Mouse (Mus musculus) left cerebral cortex, postnatal 4 days (tissue): ENCODE measurements around the gene Ppp1cb. TPM values are rescaled to one million over a fixed set of nuclear protein-coding genes. Genes with fewer than 3 reads are reported as not detected.
"Not testable (repeated sequence)": the region's sequence is repeated elsewhere in the genome, so short reads cannot be mapped to it uniquely, and the experiment has no call there.

Experiments used
- DNase-seq: peaks from one replicate; pipeline ENCODE4 v3.0.0-alpha.2; 2022
- intact Hi-C: fragments of 180-260 bp; cut with DNase I; formaldehyde crosslinking; loops from one replicate; pipeline ENCODE4 v1.15.1; 2025
- total RNA-seq, 2 experiments: library from RNA; stranded (reverse); gene quantifications; 2 replicates each; pipeline ENCODE4 v1.2.3; 2021

Gene Ppp1cb
- 100 to 1,000 TPM; 362 to 387 TPM for total RNA-seq

DNA sequence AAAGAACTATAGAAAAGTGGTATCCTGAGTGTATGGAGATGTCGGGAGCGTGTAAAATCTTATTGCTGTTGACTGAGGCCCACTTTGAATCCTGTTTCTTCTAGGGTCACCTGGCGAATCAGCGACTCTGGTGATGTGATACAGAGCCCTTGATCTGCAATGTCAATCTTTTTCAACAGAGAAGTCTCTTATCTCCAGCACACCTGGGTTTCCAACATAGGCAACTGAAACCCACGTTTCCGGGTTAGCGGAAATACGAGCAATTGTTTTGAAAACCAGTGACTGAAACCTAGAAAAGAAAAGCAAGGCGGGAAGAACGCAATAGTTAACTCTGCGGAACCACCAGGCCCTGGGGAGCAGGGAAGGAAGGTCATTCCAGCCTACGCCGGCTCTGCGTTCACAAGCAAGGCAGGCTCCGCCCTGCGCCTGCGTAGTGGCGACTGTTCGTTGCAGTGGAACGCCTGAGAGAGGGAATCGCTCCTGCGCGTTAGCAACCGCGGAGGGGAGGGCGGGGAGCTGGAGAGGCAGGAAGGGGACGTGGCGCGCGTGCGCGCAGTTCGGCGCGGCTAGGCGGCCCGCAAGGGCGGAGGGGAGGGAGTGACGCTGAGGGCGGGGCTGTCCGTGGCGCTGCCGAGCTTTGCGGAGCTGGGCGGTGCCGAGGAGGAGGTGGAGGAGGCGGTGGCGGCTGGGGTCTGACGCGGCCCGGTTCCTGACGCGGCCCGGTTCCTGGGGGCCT is at the start of gene Ppp1cb:
Ppp1cb (plus strand) TSS at position 436 of the 736 bp plus-strand sequence.
- intact Hi-C loops = no loop called here
- DNase-seq = peak; percentile 99

DNA sequence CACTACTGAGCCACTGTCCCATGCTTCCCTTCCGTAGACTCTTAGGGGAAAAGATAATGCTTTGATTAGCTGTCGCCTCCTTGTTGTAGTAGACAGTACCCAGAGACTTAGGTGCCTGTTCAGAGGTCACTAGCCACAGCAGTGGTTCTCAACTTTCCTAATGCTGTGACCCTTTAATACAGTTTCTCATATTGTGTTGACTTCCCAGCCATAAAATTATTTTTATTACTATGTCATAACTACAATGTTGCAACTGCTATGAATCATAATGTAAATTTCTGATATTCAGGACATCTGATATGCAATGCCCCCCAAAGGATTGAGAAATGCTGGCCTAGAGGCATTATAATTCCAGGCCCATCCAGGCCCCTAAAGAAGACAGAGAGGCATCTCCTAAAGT is 48.9 kb upstream of the Ppp1cb start:
- intact Hi-C loops = no loop called here
- DNase-seq = no peak

DNA sequence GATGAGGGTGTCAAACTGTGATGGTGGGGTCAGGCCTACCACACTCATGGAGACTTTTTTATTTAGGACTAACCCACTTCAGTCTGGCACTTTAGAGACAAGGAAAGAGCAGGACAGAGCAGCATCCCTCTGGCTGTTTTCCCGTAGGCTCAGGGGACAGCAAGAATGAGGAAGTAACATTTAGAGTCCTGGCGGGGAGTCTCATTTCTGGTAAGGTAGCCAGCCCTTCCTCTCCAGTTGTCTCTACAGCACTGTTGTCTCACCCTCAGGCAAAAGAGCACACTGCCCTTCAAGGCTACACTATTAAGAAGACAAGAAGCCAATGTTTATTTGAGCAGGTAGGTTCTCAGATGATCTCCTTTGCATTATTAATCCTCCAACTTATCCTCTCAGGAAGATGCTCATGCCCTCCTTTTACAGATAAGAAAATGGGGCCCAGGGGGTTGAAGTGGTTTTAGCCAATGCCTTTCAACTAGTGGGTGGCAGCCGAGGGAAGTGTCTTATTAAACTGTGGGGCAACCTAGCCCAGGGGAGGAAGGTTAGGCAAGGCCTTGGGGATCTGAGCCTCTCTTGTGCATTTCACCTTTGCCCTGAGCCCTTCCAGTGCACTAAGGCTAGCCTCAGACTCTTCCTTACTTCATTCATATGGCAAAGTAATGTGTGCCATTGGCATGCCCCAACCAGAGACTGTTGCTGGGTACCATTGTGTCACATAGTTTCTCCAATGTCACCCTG is 47.5 kb upstream of the Ppp1cb start:
- DNase-seq = no peak
- intact Hi-C loops = no loop called here

DNA sequence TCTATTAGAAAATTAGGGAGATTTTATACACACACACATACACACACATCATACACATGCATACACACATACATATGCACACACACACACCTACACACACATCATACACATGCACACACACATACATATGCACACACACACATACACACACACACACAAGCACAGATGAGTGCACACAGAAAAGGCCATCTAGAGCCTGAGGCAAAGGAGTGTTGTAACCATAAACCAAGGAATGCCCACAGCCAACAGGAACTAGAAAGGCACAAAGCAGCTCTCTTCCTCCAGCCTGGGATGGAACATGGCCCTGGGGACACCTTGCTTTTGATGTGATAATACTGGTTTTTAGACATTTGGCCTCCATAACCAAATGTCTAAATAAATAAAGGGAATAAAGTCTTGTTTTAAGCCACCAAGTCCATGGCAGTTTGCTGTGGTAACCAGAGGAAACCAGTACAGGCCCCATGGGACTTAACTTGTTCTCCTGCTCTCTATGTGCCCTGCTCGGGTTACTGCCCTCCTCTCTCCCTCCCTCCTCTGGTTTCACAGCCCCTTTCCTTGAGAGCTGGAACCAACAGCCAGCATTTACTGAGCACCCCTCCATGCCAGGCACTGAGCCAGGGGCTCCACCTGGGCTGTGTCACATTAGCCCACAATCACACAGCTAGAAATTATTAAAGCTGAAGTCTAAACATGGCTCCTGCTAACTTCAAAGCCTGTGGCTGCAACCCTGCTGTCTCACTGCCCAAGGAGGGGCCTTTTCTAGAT is 46.3 kb upstream of the Ppp1cb start:
- intact Hi-C loops = no loop called here
- DNase-seq = peak; percentile 82

DNA sequence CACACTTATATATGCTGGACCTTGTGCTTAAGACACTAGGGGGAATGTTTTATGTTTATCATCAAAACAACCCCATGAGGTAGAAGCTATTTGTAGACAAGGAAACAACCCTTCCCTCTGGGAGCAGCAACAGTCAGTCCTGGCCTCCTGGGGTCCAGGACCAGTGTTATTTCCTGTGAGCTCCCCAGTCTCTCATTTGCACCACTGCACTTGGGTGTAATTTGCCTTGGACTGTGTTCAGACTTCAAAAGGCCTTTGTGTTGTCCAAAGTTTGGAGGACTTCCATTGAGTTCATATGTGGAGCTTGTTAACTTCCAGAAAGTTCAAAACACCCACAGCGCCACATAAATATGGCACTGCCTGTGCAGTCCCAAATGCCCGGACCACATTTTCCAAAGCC is 45.6 kb upstream of the Ppp1cb start:
- intact Hi-C loops = no loop called here
- no peak for DNase-seq

DNA sequence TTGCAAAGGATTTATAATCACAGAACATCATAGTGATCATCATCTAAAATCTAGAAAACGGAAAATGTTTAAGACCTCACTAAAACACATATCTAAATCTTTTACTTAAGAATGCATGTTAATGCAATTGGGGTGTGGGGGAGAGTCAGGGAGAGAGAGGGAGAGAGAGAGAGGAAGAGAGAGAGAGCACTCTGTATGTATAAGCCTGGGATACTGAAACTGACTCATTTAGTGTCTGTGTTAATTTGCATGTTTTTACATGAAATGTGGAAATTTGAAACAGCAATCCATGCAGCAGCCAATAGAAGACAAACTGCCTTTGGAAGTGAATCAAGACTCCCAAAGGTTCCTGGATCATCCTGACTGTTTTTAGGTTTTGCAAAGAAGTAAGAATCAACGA is 45.1 kb upstream of the Ppp1cb start:
- intact Hi-C loops = no loop called here
- no peak for DNase-seq

DNA sequence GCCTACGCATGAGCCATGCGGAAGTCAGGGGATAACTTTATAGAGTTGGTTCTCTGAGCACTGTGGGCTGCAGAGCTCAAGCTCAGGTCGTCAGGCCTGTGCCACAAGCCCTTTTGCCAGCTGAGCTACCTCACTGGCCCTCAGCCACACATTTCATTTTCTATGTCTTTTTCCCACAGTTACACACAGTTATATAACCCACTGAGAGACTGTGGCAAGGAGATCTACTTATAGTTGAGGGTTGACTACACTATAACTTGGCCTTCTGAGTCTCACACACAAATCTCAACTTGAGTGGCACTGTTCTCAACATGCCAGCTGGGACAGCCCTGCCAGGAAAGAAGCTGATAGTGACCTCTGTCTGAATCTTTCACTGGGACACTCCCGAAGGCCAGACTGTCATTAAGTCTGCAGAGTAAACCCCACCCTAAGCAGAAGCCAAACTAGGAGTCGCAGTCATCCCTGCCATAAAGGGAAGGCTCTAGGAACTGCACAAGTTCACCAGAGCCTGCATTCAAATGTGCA is 44.1 kb upstream of the Ppp1cb start:
- DNase-seq = no peak
- intact Hi-C loops = no loop called here

DNA sequence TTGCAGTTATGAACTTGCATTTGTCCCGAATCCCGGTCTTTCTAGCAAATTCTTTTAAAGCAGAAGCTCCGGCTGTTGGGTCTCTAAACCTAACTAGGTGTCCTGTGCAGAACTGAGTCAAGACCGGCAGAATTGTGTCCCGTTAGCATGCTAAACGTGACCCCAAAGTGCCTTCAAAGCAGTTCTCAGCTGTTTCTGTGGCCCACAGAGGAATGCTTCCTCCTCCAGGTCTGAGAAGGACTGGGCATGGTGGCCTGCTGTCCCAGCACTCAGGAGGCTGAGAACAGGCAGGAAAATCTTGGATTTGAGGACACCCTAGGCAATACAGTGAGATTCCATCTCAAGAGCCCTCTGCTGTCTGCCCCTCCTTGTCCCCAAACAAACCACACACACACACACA is 43.1 kb upstream of the Ppp1cb start:
- intact Hi-C loops = no loop called here
- DNase-seq = no peak

DNA sequence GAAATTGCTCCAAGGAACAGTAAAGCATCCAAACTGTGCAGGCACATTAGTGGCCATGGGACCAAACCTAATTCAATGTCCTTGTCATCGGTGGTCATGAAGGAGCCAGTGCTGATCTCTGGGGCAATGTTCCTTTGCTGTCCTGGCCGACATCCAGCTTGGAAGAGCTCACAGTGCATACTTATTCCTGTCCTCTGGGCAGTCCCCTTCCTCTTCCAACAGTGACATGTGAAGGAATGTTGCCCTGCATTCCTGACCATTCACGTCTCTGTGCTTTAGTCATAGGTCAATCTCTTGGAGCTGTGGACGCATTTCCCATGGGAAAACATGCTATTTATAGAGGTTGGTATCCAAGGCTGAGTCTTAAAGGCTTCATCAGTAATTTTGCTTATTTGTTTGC is 41.8 kb upstream of the Ppp1cb start:
- intact Hi-C loops = no loop called here
- no peak for DNase-seq

DNA sequence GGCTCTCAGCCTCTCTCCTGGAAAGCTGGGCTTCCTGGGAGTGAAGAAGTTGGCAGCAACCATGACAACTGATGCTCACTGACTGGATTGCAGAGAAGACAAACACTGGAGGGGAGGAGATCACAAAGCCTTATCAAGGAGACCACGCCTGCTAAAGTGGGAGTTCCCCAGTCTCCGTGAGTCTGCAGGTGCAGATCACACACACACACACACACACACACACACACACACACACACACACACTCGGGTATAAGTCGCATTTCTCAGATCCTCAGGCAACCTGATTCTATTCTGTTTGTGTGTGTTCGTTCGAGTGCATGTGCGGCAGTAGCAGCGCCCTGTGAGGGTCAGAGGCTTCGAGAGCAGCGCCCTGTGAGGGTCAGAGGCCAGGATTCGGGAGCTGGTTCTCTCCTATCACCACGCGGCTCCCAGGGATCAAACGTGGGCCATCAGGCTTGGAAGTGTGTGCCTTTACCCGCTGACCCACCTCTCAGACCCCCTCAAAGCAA is 36.5 kb upstream of the Ppp1cb start:
- intact Hi-C loops = no loop called here
- no peak for DNase-seq

DNA sequence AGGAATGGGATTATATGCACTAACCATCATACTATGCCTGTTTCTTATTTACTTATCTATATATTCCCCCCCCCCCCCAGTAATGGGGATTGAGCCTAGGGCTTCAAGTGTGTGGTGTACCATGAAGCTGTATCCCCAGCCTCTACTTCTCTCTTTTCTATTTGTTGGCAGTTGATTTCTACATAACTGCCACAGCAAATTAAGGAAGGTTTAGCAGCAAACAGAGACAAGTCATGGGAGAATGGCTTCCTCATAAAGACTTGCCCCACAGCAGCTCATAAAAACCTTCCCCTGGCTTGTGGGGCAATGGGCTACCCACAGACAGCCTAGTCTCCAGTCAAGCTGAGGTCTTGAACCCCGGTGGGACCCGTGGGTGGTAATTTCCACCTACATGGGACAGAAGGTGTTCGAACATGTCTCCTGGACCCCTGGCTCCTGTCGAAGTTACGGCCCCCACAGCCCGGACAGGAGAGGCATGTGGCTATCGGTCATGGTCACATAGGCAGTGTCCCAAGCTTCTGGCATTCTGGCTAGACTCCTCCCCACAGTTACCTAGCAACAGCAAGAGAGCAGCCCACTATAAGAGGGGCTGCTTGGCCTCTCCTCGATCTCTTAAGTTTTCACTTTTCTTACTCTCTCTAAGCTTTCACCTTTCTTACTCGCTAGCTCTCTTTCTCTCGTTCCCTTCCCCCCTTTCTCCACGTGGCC is 35.1 kb upstream of the Ppp1cb start:
- no peak for DNase-seq

DNA sequence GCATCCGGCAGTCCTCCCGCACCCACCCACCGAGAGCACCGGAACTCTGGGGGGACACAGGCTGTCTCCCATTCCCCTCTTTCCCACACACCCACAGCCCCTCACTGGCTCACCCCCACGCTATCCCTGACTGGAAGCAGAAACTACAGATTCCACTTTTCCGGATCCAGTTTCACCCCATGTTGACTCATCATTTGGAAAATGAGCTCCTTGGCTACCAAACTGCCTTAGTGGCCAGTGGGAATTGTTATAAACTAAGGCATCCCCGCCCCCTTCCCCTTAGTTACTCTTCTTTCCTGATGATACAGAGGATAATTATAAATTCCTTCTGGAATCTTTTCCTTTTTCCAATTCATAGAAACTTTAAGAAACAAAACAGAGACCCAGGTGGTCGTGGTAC is 34.2 kb upstream of the Ppp1cb start:
- intact Hi-C loops = no loop called here
- no peak for DNase-seq

More for the DNA sequence above, 35.1 kb upstream of the Ppp1cb start:
- intact Hi-C loops = no loop called here

DNA sequence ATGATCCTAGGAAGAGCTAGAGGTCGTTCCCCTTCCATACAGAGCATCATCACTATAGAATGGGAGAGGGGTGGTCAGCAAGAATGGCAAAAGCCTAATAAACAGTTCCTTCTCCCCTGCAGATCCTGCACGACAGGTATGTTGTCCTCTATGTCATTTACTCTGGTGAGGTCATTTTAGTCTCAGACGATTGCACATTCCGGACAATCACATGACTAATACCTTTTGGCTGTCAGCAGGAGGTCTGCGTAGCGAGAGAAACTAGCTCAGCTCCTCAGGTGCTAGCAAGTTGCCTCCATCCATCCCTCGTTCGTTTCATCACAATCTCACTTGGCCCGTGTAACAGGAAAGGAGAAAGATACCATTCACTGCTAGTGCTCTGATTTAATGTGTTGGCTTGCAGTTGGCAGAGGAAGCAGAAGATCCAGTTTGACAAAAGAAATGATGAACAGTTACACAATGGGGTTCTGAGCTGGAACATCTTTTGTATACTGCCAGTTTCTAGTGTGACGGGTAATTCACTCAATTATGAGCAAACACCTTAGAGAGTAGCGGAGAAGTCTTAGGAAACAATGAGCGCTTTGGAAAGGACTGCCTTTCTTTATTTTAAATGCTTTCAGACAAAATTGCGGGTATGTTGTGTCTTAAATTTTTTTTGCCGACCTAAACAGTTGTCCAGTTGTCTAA is 33.0 kb upstream of the Ppp1cb start:
- intact Hi-C loops = no loop called here

DNA sequence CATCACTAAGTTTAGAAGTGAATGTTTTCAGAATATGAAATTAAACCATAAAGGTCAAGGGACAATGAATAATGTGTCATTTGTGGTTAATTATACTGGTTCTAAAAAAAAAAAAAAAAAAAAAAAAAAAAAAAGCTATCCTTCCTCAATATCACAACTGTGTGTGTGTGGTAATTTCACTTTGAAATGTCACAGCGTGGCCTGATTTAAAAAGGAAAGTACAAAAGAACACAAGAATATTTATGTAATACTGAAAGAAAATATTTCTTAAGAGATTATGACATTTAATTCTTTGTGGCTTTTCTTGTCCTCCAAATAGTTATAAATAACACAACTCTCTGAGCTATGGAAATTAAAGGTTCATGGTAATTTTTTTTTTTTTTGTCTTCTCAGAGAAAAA is 28.2 kb upstream of the Ppp1cb start:
- no peak for DNase-seq
- intact Hi-C loops = no loop called here

More for the DNA sequence above, 33.0 kb upstream of the Ppp1cb start:
- no peak for DNase-seq

DNA sequence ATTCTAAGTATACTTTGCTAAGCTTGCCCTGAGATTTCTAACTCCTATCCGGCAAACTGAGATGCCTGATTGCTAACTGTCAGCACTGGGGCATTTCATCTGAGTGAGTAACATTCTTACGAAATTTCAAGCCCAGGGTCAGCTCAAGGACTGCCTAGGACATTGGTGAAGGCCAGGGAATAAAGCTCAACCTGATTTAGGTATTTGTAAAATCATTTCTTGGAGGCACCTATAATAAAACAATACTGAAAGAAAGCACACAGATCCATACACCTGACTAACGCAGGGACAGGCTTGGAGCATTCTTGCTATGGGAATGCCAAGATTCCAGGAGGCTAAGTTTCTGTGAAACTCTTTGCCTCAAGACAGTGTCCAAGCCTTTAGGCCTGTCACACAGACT is 24.3 kb upstream of the Ppp1cb start:
- intact Hi-C loops, DNase-seq: not testable (repeated sequence)

DNA sequence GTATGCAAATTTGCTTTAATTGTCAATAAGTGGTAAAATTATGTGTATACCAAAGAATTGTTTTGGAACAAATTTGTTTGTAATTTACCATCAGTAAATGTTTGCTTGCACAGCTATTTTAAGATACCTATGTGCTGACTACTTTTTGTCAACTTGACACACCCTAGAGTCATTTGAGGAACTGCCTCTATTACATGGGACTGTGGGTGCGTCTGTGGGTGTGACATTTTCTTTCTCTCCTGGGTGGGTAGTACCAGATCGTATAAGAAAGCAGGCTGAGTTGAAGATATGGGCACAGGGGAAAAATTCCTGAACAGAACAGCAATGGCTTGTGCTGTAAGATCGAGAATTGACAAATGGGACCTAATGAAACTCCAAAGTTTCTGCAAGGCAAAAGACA is 23.0 kb upstream of the Ppp1cb start:
- no peak for DNase-seq
- intact Hi-C loops = no loop called here

DNA sequence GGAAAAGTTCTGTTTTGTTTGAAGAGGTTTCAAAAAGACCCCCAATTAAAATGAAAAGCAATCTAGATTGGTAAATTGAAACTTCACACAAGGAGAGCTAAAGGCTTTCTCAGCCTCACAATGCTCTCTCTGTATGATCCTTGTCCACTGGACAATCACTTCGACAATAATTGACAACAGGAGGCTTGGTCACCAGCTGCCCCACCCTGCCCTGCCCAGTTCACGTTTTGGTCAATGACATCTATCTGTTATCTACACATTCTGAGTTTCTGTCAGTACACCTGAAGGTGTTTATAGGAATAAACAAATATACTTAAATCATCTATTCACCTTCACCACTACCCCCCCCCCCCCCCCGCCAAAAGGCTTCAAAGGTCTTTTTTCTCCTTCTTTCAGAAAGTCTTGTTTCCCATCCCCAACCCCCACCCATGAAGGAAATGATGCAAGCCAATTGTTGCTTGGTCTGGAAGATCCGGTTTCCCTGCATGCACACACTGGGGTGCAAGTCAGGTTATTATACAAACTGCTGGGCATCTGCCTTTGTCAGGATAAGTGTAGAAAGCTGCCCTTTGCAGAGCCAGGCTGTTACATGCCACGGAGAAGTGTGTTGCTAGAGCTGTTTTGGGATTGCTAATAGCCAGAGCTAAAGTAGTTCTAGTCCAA is 20.6 kb upstream of the Ppp1cb start:
- intact Hi-C loops = no loop called here
- no peak for DNase-seq

DNA sequence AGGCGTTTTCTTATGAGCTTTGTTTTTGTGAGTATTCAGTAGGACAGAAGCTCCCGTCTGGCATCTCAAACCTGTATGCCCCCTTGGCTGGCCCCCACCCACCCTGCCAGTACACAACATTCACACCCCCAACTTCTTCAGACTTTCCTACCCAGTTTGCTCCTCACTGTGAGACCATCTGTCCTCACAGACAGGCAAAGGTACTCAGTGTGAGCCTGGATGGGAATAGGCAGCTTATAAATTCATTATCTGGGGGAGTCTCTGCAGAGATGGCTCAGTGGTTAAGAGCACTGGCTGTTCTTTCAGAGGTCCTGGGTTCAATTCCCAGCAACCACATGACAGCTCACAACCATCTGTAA is 20.1 kb upstream of the Ppp1cb start:
- no peak for DNase-seq
- intact Hi-C loops = no loop called here

DNA sequence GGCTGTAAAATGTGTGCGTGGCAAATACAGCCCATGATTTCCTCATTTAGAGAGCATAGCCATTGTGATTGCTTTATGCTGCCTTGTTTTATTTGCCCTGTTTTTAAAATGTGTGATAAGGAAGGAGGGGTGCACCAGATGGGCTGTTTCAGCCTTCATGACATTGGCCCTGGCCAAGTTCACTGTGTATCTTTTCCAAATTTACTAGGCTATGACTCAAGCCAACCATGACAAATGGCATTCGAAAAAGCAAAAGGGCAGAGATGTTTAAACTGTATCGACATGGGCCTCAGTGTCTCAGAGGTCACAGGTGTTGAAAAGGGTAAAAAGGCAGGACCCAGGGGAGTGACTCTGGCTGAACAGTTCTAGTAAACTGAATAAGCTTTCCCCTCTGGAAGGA is 17.3 kb upstream of the Ppp1cb start:
- DNase-seq = no peak
- intact Hi-C loops = no loop called here
